Mouse (Mus musculus) cerebellum, postnatal 10 days (tissue): ENCODE data around the gene Ogfod2.
A peak's percentile ranks its signal among the peaks of the same experiment; 100 is the strongest.

Experiments used
- DNase-seq, 2 experiments: peaks; one replicate each; pipeline ENCODE4 v3.0.0; 2021; ENCODE audit warnings: mixed read lengths in 2 of 2

The Ogfod2 gene

GRCm38 (mm10) chr5:124095077-124095581 is 17.0 kb upstream of the Ogfod2 start:
- DNase-seq: peak in 1 of 2 experiments; percentile 24

- DNase-seq: peak; percentile 94 to 95
Observed at GRCm38 (mm10) chr5:124095596-124096232, 16.4 kb upstream of the Ogfod2 start, which contains the start of gene Abcb9. Gene Abcb9 (minus strand): TSS chr5:124095798.

GRCm38 (mm10) chr5:124098923-124099322 is 13.2 kb upstream of the Ogfod2 start:
- no peak for DNase-seq

- no peak for DNase-seq
Observed at GRCm38 (mm10) chr5:124100128-124101044, 11.7 kb upstream of the Ogfod2 start.

GRCm38 (mm10) chr5:124102326-124102725 is 9.8 kb upstream of the Ogfod2 start:
- DNase-seq: no peak

GRCm38 (mm10) chr5:124103020-124103419 is 9.1 kb upstream of the Ogfod2 start:
- DNase-seq: no peak

- no peak for DNase-seq
Observed at GRCm38 (mm10) chr5:124103552-124103951, 8.5 kb upstream of the Ogfod2 start.

GRCm38 (mm10) chr5:124111077-124111741 is 888 bp upstream of the Ogfod2 start:
- DNase-seq: peak; percentile 63 to 79

GRCm38 (mm10) chr5:124112531-124112930 is 434 bp downstream of the Ogfod2 start:
- DNase-seq: peak; percentile 68 to 74

- DNase-seq: peak; percentile 77 to 79
Observed at GRCm38 (mm10) chr5:124113030-124113429, 933 bp downstream of the Ogfod2 start.

GRCm38 (mm10) chr5:124114276-124115025 is 2.4 kb downstream of the Ogfod2 start:
- no peak for DNase-seq

GRCm38 (mm10) chr5:124115531-124115930 is 3.4 kb downstream of the Ogfod2 start:
- no peak for DNase-seq

- DNase-seq: peak; percentile 85 to 91
Observed at GRCm38 (mm10) chr5:124115990-124116845, 4.1 kb downstream of the Ogfod2 start, which contains the start of gene Arl6ip4. Gene Arl6ip4 (plus strand): TSS chr5:124116089.

GRCm38 (mm10) chr5:124119204-124119603 is 7.1 kb downstream of the Ogfod2 start:
- DNase-seq: no peak

- no peak for DNase-seq
Observed at GRCm38 (mm10) chr5:124122357-124122756, 10.3 kb downstream of the Ogfod2 start.

GRCm38 (mm10) chr5:124125093-124125492 is 13.0 kb downstream of the Ogfod2 start:
- no peak for DNase-seq

GRCm38 (mm10) chr5:124134261-124134660 is 22.2 kb downstream of the Ogfod2 start:
- DNase-seq: no peak

GRCm38 (mm10) chr5:124138066-124138465 is 26.0 kb downstream of the Ogfod2 start:
- peak in 1 of 2 experiments; percentile 57 for DNase-seq

GRCm38 (mm10) chr5:124149028-124149427 is 36.9 kb downstream of the Ogfod2 start:
- DNase-seq: no peak

- DNase-seq: no peak
Observed at GRCm38 (mm10) chr5:124150895-124151294, 38.8 kb downstream of the Ogfod2 start.

GRCm38 (mm10) chr5:124152734-124153133 is 40.6 kb downstream of the Ogfod2 start:
- no peak for DNase-seq
